Mouse (Mus musculus) limb, embryonic 15.5 days (tissue): ENCODE results near the gene Casz1. TPM values are rescaled to one million over a fixed set of nuclear protein-coding genes. Genes with fewer than 3 reads are reported as not detected.
A peak's percentile ranks its signal among the peaks of the same experiment; 100 is the strongest.

Experiments
- ATAC-seq: fragments of 200-750 bp; cut with Nextera tagmentation; 2 replicates; pipeline ENCODE4 v1.8.0; 2017; ENCODE audit warnings: low read depth, moderate TSS enrichment; ENCODE audit not compliant: insufficient number of reproducible peaks, low FRiP score, low TSS enrichment
- H3K27ac ChIP-seq: fragments of 300-500 bp; sonication (generic); 2 replicates; pipeline ENCODE4 v1.5.1; 2015; ENCODE audit warnings: moderate library complexity, mild to moderate bottlenecking, inconsistent platforms
- H3K27me3 ChIP-seq: fragments of 300-500 bp; sonication (generic); 2 replicates; pipeline ENCODE4 v1.6.1; 2015; ENCODE audit warnings: inconsistent platforms
- H3K36me3 ChIP-seq: fragments of 300-500 bp; sonication (generic); 2 replicates; pipeline ENCODE4 v1.6.1; 2015; ENCODE audit warnings: inconsistent platforms
- H3K4me1 ChIP-seq: fragments of 300-500 bp; sonication (generic); 2 replicates; pipeline ENCODE4 v1.6.1; 2015; ENCODE audit warnings: inconsistent platforms
- H3K4me2 ChIP-seq: fragments of 300-500 bp; sonication (generic); 2 replicates; pipeline ENCODE4 v1.6.1; 2015; ENCODE audit warnings: mild to moderate bottlenecking, inconsistent platforms
- H3K4me3 ChIP-seq: fragments of 300-500 bp; sonication (generic); 2 replicates; pipeline ENCODE4 v1.5.1; 2015; ENCODE audit warnings: mild to moderate bottlenecking, inconsistent platforms
- H3K9ac ChIP-seq: fragments of 300-500 bp; sonication (generic); 2 replicates; pipeline ENCODE4 v1.6.1; 2015; ENCODE audit warnings: inconsistent platforms
- H3K9me3 ChIP-seq: fragments of 300-500 bp; sonication (generic); 2 replicates; pipeline ENCODE4 v1.6.1; 2016; ENCODE audit warnings: inconsistent platforms
- WGBS: fragments of 180-500 bp; shearing (Covaris S2); methylation state at CpG from one replicate; pipeline ENCODE4 v1.1.7; 2015; 5-methylcytosine and 5-hydroxymethylcytosine counted together
- polyA plus RNA-seq: library from polyadenylated mRNA; unstranded; fragments of >200 nt; fragmentation: Nextera tagmentation; extraction: Ambion mirVana; gene quantifications from 2 replicates; pipeline ENCODE4 v1.2.1, GENCODE M21; 2015

Casz1 gene
- polyA plus RNA-seq, 1 experiment from 2014 or later: 7.2 TPM

DNA sequence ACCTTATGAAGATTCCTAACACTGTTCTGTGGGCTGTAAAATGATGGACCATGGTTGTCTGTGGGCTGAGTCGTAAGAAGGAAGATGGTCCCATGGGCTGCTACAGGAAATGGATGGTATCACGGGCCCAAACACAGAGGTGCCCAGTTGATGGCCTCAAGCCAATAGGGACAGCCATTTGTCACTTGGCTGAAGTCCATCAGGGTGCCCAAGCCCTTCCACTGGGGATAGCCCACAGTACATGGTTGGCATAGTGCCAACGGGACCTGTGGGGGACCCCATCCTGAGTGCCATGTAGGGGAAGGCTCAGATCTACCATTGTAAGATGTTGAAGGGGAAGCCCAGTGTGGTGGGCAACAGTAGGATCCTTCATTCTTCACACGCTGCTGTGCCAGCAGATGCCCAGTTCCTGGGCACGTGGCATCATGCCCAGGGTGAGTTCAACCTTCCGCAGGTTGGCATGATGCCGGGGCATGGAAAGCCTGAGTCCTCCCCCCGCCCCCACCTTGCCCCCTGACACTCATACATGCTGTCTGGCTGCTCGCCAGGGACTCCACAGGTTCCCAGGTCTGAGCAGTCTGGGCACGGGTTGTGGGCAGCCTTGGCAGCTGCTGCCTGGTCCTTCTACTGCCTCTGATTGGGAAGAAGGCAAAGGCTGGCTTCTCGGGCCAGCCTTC lies 63.6 kb downstream of the Casz1 start:
- Histone ChIP-seq H3K9me3 (no peaks in the 10 kb centered on the region), H3K4me3 (no peak overlapping the region), H3K27ac (no peak overlapping the region), H3K36me3 (no peaks in the 10 kb centered on the region), H3K4me2 (no peak overlapping the region), H3K4me1 (peaks cover 42% of the 10 kb centered on the region), H3K9ac (no peak overlapping the region), H3K27me3 (peaks cover 55% of the 10 kb centered on the region)
- WGBS: 77% methylated on average over 11 of the region's 11 CpGs
- no peak for ATAC-seq

DNA sequence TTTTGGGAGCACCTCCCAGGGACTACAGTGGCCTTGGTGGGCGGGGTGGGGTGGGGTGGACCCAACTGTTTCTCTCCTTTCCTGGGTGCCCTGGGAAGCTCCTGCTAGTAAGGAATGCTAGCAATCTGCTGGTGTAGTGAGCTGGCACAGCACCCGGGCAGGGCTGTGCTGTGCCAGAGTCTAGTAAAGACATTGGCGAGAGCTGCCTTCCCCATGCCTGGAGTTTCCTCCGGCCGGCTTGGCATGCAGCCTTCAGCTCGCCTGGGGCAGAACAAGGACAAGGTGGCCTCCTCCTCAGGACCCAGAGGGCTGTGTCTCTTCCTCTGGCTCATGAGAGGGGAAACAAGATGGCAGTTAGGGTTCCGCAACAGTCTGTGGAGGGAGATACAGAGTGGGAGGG lies 65.3 kb downstream of the Casz1 start:
- Histone ChIP-seq H3K4me3 (no peak overlapping the region), H3K4me2 (no peak overlapping the region), H3K9me3 (no peaks in the 10 kb centered on the region), H3K27ac (no peak overlapping the region), H3K27me3 (peaks cover 64% of the 10 kb centered on the region), H3K9ac (no peak overlapping the region), H3K36me3 (no peaks in the 10 kb centered on the region), H3K4me1 (peaks cover 52% of the 10 kb centered on the region)
- ATAC-seq: no peak
- WGBS: 66% methylated on average over 7 of the region's 7 CpGs

DNA sequence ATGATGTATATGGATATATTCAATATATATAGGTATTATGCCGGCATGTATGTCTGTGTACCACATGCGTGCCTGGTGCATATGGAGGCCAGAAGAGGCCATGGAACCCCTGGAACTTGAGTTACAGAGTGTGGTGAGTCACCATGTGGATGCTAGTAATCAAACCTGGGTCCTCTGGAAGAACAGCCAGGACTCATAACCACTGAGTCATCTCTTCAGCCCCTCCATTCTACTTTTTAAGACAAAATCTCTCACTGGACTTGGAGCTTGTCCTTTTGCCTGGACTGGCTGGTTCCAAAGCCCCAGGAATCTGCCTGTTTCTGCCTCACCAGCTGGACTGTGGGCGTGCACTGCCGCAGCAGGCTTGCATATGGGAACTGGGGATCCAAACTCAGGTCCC lies 66.3 kb downstream of the Casz1 start:
- no peak overlapping the region for H3K4me2 ChIP-seq
- no peak overlapping the region for H3K9ac ChIP-seq
- H3K9me3 ChIP-seq: no peaks in the 10 kb centered on the region
- no peak overlapping the region for H3K27ac ChIP-seq
- WGBS: 86% methylated on average over 4 of the region's 4 CpGs
- no peak for ATAC-seq
- peaks cover 67% of the 10 kb centered on the region for H3K27me3 ChIP-seq
- H3K4me3 ChIP-seq: no peak overlapping the region
- H3K36me3 ChIP-seq: no peaks in the 10 kb centered on the region
- peaks cover 52% of the 10 kb centered on the region for H3K4me1 ChIP-seq

DNA sequence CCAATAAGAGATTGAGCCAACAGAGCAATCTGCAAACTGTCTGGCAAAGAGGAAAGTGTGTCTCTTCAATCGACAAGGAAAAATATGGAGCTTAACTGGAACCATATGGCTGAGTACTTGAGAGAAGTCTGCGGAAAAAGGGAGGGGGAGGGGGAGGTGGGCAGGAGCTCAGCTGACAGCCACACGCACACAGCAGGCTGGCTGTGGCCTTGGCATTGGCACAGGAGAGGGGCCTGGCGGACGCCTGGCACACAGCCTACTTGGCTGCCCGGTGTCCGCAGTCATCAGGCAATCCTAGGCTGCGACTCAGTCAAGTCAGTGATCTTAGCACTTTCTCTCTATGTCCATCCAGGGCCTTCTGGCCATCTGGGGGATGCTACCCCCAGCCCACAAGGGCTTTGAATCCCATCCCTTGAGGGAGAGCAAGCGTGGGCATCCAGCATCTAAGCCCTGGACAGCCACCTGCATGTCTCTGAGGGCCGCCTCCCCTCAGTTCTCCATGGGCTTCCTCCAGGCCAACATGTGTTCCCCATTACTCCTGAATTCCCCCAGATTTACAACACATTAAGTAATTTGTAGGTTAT lies 67.6 kb downstream of the Casz1 start:
- Histone ChIP-seq H3K4me2 (peak overlapping the region; percentile 38), H3K36me3 (no peaks in the 10 kb centered on the region), H3K9ac (no peak overlapping the region), H3K27ac (peak overlapping the region; percentile 54), H3K27me3 (peaks cover 65% of the 10 kb centered on the region), H3K4me3 (no peak overlapping the region), H3K9me3 (no peaks in the 10 kb centered on the region), H3K4me1 (peaks cover 52% of the 10 kb centered on the region)
- 21% methylated on average over 10 of the region's 10 CpGs for WGBS
- ATAC-seq: peak; percentile 70

DNA sequence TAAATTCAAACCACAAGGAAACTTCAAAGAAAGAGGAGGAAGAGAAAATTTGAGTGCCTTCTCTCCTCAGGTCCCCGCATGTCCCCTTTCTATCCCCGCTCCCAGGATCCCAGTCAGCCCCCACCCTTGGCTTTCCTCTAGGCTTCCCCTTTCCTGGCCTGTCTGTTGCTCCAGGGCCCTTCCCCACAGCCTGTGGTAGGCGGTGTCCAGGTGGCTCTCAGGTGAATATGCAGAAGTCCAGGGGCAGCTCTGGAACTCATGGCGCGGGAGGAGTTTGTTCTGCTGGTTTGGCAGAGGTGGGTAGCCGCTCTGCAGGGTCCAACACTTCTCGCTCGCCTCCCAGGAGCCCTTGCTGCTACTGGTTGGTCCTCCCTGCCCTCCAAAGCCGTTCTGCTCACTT lies 68.1 kb downstream of the Casz1 start:
- no peak for ATAC-seq
- peaks cover 49% of the 10 kb centered on the region for H3K4me1 ChIP-seq
- peak overlapping the region; percentile 38 for H3K4me2 ChIP-seq

DNA sequence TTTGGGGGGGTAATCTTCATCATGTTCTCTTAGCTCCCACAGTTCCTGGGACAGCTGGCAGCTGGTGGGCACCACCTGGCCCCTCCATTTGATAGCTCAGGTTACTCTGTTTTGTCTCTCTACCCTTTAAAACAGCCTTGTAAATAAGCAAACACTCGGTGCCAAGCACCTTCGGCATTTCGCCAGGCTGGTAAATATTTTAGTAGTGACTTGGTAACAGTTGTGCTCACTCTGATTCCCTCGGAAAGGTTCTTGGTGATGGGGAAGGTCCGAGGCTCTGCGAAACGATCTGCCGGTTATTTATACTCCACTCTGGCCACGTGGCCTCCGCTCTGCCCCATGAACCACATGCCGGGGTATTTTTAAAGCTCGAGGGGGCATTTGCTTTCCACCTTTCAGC lies 68.6 kb downstream of the Casz1 start:
- H3K4me1 ChIP-seq: peaks cover 45% of the 10 kb centered on the region
- no peaks in the 10 kb centered on the region for H3K36me3 ChIP-seq
- H3K27me3 ChIP-seq: peaks cover 66% of the 10 kb centered on the region
- no peaks in the 10 kb centered on the region for H3K9me3 ChIP-seq
- no peak for ATAC-seq
- H3K9ac ChIP-seq: no peak overlapping the region
- H3K4me2 ChIP-seq: peak overlapping the region; percentile 38; the same call in 1 of the 2 replicates
- 0 out of 2 replicates have a peak overlapping the region, but pooled peaks have one; percentile 57 for H3K27ac ChIP-seq
- H3K4me3 ChIP-seq: no peak overlapping the region
- WGBS: 36% methylated on average over 12 of the region's 12 CpGs

More for the DNA sequence above, 68.1 kb downstream of the Casz1 start:
- no peaks in the 10 kb centered on the region for H3K9me3 ChIP-seq
- no peak overlapping the region for H3K4me3 ChIP-seq
- H3K27me3 ChIP-seq: peaks cover 67% of the 10 kb centered on the region
- no peak overlapping the region for H3K9ac ChIP-seq
- H3K36me3 ChIP-seq: no peaks in the 10 kb centered on the region
- 26% methylated on average over 9 of the region's 9 CpGs for WGBS
- peak overlapping the region; percentile 57; the same call in 1 of the 2 replicates for H3K27ac ChIP-seq

DNA sequence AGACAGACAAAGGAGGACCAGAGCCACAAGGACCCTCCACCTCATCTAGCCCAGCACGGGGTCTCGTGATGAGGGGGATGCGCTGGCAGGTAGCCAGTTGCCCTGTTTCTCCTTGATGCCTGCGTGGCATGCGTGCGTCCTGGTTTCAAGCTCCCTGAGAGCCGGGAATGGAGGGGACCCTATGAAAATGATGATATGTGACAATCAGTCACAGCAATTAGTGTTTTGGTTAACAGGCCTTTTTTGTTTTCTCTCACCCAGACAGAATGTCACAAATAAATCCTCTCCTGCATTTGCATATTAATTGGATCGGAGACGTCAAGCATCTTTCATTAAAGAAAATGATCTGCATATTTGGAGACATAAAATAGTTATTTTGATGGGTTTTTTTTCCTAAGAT lies 71.9 kb downstream of the Casz1 start:
- H3K27me3 ChIP-seq: peaks cover 79% of the 10 kb centered on the region
- H3K36me3 ChIP-seq: no peaks in the 10 kb centered on the region
- ATAC-seq: no peak
- H3K9me3 ChIP-seq: no peaks in the 10 kb centered on the region
- H3K4me2 ChIP-seq: no peak overlapping the region
- no peak overlapping the region for H3K27ac ChIP-seq
- H3K4me1 ChIP-seq: peaks cover 29% of the 10 kb centered on the region
- H3K9ac ChIP-seq: no peak overlapping the region
- 83% methylated on average over 9 of the region's 9 CpGs for WGBS
- no peak overlapping the region for H3K4me3 ChIP-seq

DNA sequence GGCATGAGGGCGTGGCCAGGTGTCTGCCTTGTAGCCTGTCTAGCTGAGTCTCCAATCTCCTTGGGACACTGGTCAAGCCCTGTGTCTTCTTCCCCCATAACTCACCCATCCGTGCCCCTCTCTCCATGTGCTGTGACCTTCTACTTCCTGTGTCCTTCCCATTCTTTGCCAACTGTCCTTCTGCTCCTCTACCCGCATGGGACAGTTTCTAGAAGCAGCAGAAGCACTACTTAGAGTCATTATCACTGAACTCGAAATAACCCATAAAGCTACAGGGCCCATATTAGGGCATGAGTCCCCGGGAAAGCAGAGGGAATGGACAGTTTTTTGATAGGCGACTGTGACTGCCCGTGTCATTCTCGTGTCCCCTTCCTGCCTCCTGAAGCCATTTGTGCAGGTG lies 72.6 kb downstream of the Casz1 start:
- ATAC-seq: no peak
- H3K9ac ChIP-seq: no peak overlapping the region
- H3K4me2 ChIP-seq: no peak overlapping the region
- WGBS: 84% methylated on average over 8 of the region's 8 CpGs
- no peak overlapping the region for H3K27ac ChIP-seq
- no peaks in the 10 kb centered on the region for H3K36me3 ChIP-seq
- no peak overlapping the region for H3K4me3 ChIP-seq
- H3K9me3 ChIP-seq: no peaks in the 10 kb centered on the region
- peaks cover 28% of the 10 kb centered on the region for H3K4me1 ChIP-seq
- H3K27me3 ChIP-seq: peaks cover 86% of the 10 kb centered on the region

DNA sequence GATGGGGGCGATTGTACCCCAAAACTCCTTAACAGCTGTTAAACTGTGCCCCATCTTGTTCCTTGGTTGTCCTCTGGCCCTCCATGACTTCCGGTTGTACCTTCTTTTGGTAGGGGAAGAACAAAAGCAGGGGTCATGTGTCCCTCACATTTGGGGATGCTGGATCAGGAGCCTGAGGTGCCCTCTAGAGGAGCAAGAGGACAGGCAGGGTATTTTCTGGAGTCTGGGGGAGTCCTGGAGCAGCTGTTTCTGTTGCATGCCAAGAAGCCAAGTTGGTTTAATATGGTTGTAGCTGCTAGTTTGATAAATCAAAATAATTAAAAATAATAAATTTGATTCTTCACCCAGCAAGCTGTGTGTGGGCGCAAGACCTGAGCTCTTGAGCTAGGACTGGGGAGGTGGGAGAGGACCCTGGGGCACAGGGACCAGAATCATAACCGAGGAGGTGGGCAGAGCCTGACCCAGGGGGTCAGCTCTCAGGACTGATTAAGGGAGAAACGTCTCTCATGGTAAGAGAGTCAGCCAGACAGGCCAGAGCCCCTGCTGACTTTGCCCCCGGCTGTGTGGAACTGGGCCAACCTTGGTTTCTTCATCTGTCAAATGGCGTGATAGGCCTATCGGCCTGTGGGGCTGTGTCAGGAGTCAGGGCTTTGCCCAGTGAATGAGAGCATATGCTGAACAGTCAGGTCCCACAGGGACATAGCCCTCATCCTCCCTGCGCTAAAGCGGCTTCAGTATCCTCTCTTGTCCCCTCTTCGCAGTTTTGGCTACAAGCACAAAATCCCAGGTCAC lies 74.2 kb downstream of the Casz1 start:
- WGBS: 68% methylated on average over 11 of the region's 11 CpGs
- H3K27ac ChIP-seq: no peak overlapping the region
- no peak overlapping the region for H3K4me2 ChIP-seq
- no peaks in the 10 kb centered on the region for H3K9me3 ChIP-seq
- H3K9ac ChIP-seq: no peak overlapping the region
- H3K4me1 ChIP-seq: peaks cover 18% of the 10 kb centered on the region
- H3K4me3 ChIP-seq: no peak overlapping the region
- peaks cover 89% of the 10 kb centered on the region for H3K27me3 ChIP-seq
- ATAC-seq: no peak
- no peaks in the 10 kb centered on the region for H3K36me3 ChIP-seq

DNA sequence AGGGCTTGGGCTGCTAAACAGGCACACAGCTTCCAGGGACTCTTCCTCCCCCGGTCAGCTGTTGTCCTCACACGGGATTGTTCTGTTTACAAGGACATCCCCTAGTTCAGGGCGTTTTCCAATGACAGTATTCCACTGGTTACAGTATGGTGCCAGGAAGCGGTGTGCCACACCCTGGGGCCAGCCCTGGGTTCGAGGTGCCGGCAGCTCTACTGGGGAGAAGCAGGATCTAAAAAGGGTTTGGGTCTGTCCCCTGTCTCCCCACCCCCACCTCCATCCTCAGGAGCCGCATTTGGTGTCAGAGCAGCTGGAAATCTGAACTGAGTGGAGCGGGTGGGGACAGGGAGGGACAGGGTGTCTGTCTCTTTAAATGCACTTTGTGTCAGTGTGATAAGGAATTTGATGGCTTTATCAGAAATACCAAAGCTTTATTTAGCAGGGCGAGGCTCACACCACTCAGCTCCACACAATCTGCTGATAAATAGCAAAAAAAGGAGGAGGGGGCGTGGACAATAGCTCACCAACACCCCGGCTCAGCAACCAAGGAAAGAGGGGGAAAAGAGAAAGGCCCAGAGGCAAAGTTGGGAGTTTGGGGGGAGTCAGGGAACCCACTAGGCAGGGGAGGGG lies 74.9 kb downstream of the Casz1 start:
- peaks cover 82% of the 10 kb centered on the region for H3K27me3 ChIP-seq
- H3K9ac ChIP-seq: no peak overlapping the region
- no peak overlapping the region for H3K27ac ChIP-seq
- no peak overlapping the region for H3K4me2 ChIP-seq
- ATAC-seq: 0 out of 2 replicates have a peak, but pooled peaks have one; percentile 32
- WGBS: 63% methylated on average over 11 of the region's 11 CpGs
- H3K9me3 ChIP-seq: no peaks in the 10 kb centered on the region
- H3K4me1 ChIP-seq: peaks cover 13% of the 10 kb centered on the region
- H3K36me3 ChIP-seq: no peaks in the 10 kb centered on the region
- H3K4me3 ChIP-seq: no peak overlapping the region

DNA sequence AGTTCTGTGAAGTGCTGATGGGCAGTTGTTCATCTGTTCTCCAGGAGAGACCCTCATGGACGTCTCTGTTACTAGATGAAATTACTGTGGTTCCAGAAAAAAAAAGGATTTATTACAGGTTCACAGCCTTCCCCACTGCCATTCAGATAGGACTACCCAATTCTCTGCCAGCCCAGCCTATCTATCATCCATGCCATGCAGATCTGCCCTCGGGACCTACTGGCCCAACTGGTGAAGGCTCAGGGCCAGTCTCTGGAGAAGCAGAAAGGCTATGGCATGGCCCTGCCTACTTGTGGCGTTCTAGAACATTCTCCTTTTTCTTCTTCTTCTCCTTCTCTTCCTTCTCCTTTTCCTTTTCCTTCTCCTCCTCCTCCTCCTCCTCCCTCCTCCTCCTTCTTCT lies 75.4 kb downstream of the Casz1 start:
- H3K4me3 ChIP-seq: no peak overlapping the region
- no peak overlapping the region for H3K27ac ChIP-seq
- 68% methylated on average over 3 of the region's 3 CpGs for WGBS
- H3K4me2 ChIP-seq: no peak overlapping the region
- H3K27me3 ChIP-seq: peaks cover 82% of the 10 kb centered on the region
- H3K9ac ChIP-seq: no peak overlapping the region
- no peaks in the 10 kb centered on the region for H3K36me3 ChIP-seq
- peaks cover 13% of the 10 kb centered on the region for H3K4me1 ChIP-seq
- ATAC-seq: no peak
- H3K9me3 ChIP-seq: no peaks in the 10 kb centered on the region
